Mouse (Mus musculus): ENCODE results near the gene Clip1.

Clip1 gene

GRCm38 (mm10) chr5:123607211-123607669 is 77.2 kb downstream of the Clip1 start:
- in situ Hi-C loops (cut with MboI, MseI) = no loop called here

GRCm38 (mm10) chr5:123603496-123603895 is 80.9 kb downstream of the Clip1 start:
- in situ Hi-C loops (cut with MboI, MseI) = no loop called here

- in situ Hi-C loops (cut with MboI, MseI) = no loop called here
Measured at GRCm38 (mm10) chr5:123602174-123602573, 82.2 kb downstream of the Clip1 start.

GRCm38 (mm10) chr5:123599319-123599718 is 85.1 kb downstream of the Clip1 start:
- in situ Hi-C loops (cut with MboI, MseI) = no loop called here

GRCm38 (mm10) chr5:123593622-123594280 is 90.7 kb downstream of the Clip1 start:
- in situ Hi-C loops (cut with MboI, MseI) = no loop called here

GRCm38 (mm10) chr5:123580043-123580442 is 104.4 kb downstream of the Clip1 start:
- in situ Hi-C loops (cut with MboI, MseI) = no loop called here

GRCm38 (mm10) chr5:123576696-123577095 is 107.7 kb downstream of the Clip1 start:
- in situ Hi-C loops (cut with MboI, MseI) = no loop called here

GRCm38 (mm10) chr5:123573362-123573761 is 111.1 kb downstream of the Clip1 start:
- in situ Hi-C loops (cut with MboI, MseI) = no loop called here

- in situ Hi-C loops (cut with MboI, MseI) = no loop called here
Measured at GRCm38 (mm10) chr5:123572357-123573186, 111.8 kb downstream of the Clip1 start, which contains the start of gene Vps33a. TSS of gene Vps33a (minus strand) at chr5:123573038.

GRCm38 (mm10) chr5:123561128-123561527 is 123.3 kb downstream of the Clip1 start:
- in situ Hi-C loops (cut with MboI, MseI) = no loop called here

- in situ Hi-C loops (cut with MboI, MseI) = no loop called here
Measured at GRCm38 (mm10) chr5:123559588-123559987, 124.8 kb downstream of the Clip1 start.

- in situ Hi-C loops (cut with MboI, MseI) = no loop called here
Measured at GRCm38 (mm10) chr5:123556451-123556850, 128.0 kb downstream of the Clip1 start.

GRCm38 (mm10) chr5:123555693-123556092 is 128.7 kb downstream of the Clip1 start:
- in situ Hi-C loops (cut with MboI, MseI) = no loop called here

GRCm38 (mm10) chr5:123533801-123534200 is 150.6 kb downstream of the Clip1 start:
- in situ Hi-C loops (cut with MboI, MseI) = no loop called here

GRCm38 (mm10) chr5:123530056-123530455 is 154.4 kb downstream of the Clip1 start:
- in situ Hi-C loops (cut with MboI, MseI) = no loop called here

- in situ Hi-C loops (cut with MboI, MseI) = no loop called here
Measured at GRCm38 (mm10) chr5:123528641-123529040, 155.8 kb downstream of the Clip1 start.

Measured in regulatory T cell (primary cell).